Mouse (Mus musculus): ENCODE measurements at regions not wholly inside any gene's neighbourhood (a gene's known extent, or its start where the extent isn't known, plus 50 kb on each side); places are given as distances from the start of the nearest gene placed in this dataset.

GRCm38 (mm10) chr13:101096856-101097255 lies 263.6 kb upstream of the Slc30a5 start:
- TF ChIP-seq CTCF (IDR thresholded peaks at IDR 0.05; ENCODE audit: low read depth, low read length) (no peak), POLR2A (IDR thresholded peaks at IDR 0.05; ENCODE audit: borderline replicate concordance, low read depth, low read length) (no peak)

Measured in bone marrow macrophage, adult 2 months (primary cell).